In genomic region chr13:44737297-44737696, GRCm38 (mm10) we compare ENCODE assay signal across 15 mouse cellular contexts. TPM values are rescaled to one million over a fixed set of nuclear protein-coding genes. Genes with fewer than 3 reads are reported as not detected.
A peak's percentile ranks its signal among the peaks of the same experiment; 100 is the strongest.
DNase-seq lines count a peak whose midpoint lies in the region; ATAC-seq and TF ChIP-seq lines count a peak whose summit lies in the region.
"Had no signal": no experiment of that assay in that cellular context is flagged by ENCODE, and none has a peak within 500 bp of the region (broad histone marks: within the 10 kb centered on the region; RNA-seq: fewer than 3 reads in every experiment).

No protein-coding gene starts in this region.

- DNase-seq in heart, adult 11 months, result peak; percentile 91
- no peak for DNase-seq in heart, postnatal 4 days
- DNase-seq in urinary bladder, postnatal 14 days (ENCODE audit: low spot score), result peak; percentile 57
- DNase-seq in urinary bladder, postnatal 10 days (ENCODE audit: low spot score), result no peak
- DNase-seq in lung, postnatal 0 days (ENCODE audit: low spot score), result peak; percentile 57
- no peak for DNase-seq in thymus, postnatal 14 days
- no peak for DNase-seq in heart, postnatal 10 days
- DNase-seq: adrenal gland, postnatal 36 days; cerebellum, adult 18-20 months; layer of hippocampus, postnatal 36 days; spleen, adult 18-20 months had no signal

- H3K27me3 ChIP-seq in lung, postnatal 0 days (replicated peaks; ENCODE audit: insufficient read depth, low read length), result no peaks in the 10 kb centered on the region
- H3K27me3 ChIP-seq: forebrain, embryonic 12.5 days; limb, embryonic 15.5 days had no signal

- H3K27ac ChIP-seq in lung, postnatal 0 days (ENCODE audit: low read length), result no peak overlapping the region; the same call in 1 of the 2 replicates
- H3K27ac ChIP-seq: forebrain, embryonic 12.5 days; limb, embryonic 15.5 days had no signal

- no peak for ATAC-seq in lung, postnatal 0 days
- ATAC-seq in erythroblast, adult 5-6 weeks (replicated peaks; ENCODE audit: low FRiP score, poor library complexity, severe bottlenecking), result no peak
- ATAC-seq: intestine, embryonic 16.5 days had no signal

- TF ChIP-seq CTCF in lung, postnatal 0 days (IDR thresholded peaks at IDR 0.05), result no peak

- H3K4me2 ChIP-seq in lung, postnatal 0 days (replicated peaks; ENCODE audit: low read depth, low read length), result no peak overlapping the region
- H3K4me2 ChIP-seq: forebrain, embryonic 12.5 days; limb, embryonic 15.5 days had no signal

- H3K4me3 ChIP-seq in lung, postnatal 0 days (ENCODE audit: low read depth, low read length), result no peak overlapping the region
- H3K4me3 ChIP-seq: forebrain, embryonic 12.5 days; limb, embryonic 15.5 days had no signal

- WGBS in lung, postnatal 0 days, result 45% methylated on average over 1 of the region's 1 CpGs

- no peaks in the 10 kb centered on the region for H3K36me3 ChIP-seq in lung, postnatal 0 days (ENCODE audit: insufficient read depth, low read length)
- H3K36me3 ChIP-seq: forebrain, embryonic 12.5 days; limb, embryonic 15.5 days had no signal

- H3K9ac ChIP-seq in lung, postnatal 0 days (replicated peaks; ENCODE audit: low read depth), result no peak overlapping the region
- H3K9ac ChIP-seq: forebrain, embryonic 12.5 days; limb, embryonic 15.5 days had no signal

- intact Hi-C loops in heart, postnatal 10 days (cut with DNase I), result loop anchor here (5.0 kb wide), 2 partner anchors 95 to 240 kb away; no protein-coding TSS in a partner anchor

- no peak; the same call in 1 of the 2 replicates for TF ChIP-seq EP300 in lung, postnatal 0 days (IDR thresholded peaks at IDR 0.05)

- peaks cover 13% of the 10 kb centered on the region; the same call in 1 of the 2 replicates for H3K4me1 ChIP-seq in lung, postnatal 0 days (ENCODE audit: insufficient read depth, low read depth, low read length)

- H3K9me3 ChIP-seq in lung, postnatal 0 days (ENCODE audit: low read length), result no peaks in the 10 kb centered on the region
- H3K9me3 ChIP-seq: forebrain, embryonic 12.5 days; limb, embryonic 15.5 days had no signal

RNA-seq across cellular contexts. Expression of gene Jarid2, which starts 8.0 kb away (rescaled TPM):
- 10 to 100 TPM; 45.2 to 53.1 TPM for total RNA-seq in heart, postnatal 4 days (2021)
- polyA plus RNA-seq in lung, postnatal 0 days (2015; fragmentation: Nextera tagmentation; extraction: Ambion mirVana), result 10.0 and 12.3 TPM in 2 replicates
- 10.4 and 25.9 TPM in 2 replicates for total RNA-seq in erythroblast, adult 5-6 weeks (2015; ENCODE audit: low replicate concordance)
- 10.1 and 10.9 TPM in 2 replicates for total RNA-seq in erythroblast, adult 5-6 weeks (2017; ENCODE audit: low replicate concordance)
- 10 to 100 TPM; 49.5 to 65.3 TPM for total RNA-seq in heart, postnatal 10 days (2021)

Comparison
In these comparisons a context has a peak if more than half of its experiments do, and no peak if none do; other contexts are left out.
1. DNase-seq: peak in heart, adult 11 months (single experiment), urinary bladder, postnatal 14 days (single experiment) and lung, postnatal 0 days (single experiment); none in heart, postnatal 4 days (single experiment), urinary bladder, postnatal 10 days (single experiment), thymus, postnatal 14 days (single experiment) and heart, postnatal 10 days (0 of 2).